Mouse (Mus musculus) kidney, adult 2 months (tissue): ENCODE measurements around the gene Grcc10.

Experiments
- CTCF ChIP-seq: fragments of 200-500 bp; conservative IDR thresholded peaks from 2 replicates; pipeline ENCODE4 v1.5.1; 2011; ENCODE audit warnings: low read depth, mild to moderate bottlenecking, control low read depth, low read length, moderate library complexity, mixed read lengths; ENCODE audit not compliant: insufficient read depth, insufficient read length
- POLR2A ChIP-seq: fragments of 200-500 bp; IDR thresholded peaks from one replicate; pipeline ENCODE4 v1.6.1; 2011; ENCODE audit warnings: low read depth, low read length, control low read depth

GRCm38 (mm10) chr6:124719354-124719978 lies 21.7 kb downstream of the Grcc10 start:
- TF ChIP-seq CTCF = no peak
- no peak for TF ChIP-seq POLR2A
